Mouse (Mus musculus): ENCODE results near the gene Tex9. TPM values are rescaled to one million over a fixed set of nuclear protein-coding genes. Genes with fewer than 3 reads are reported as not detected.
"Not testable (repeated sequence)": the region's sequence is repeated elsewhere in the genome, so short reads cannot be mapped to it uniquely, and the experiment has no call there.

The Tex9 gene
- polyA plus RNA-seq, 1 experiment from 2014 or later = 6.2 TPM

- peaks cover 97% of the 10 kb centered on the region for H3K36me3 ChIP-seq
- not testable (repeated sequence) for ATAC-seq (ENCODE audit: low read depth); H3K4me3 ChIP-seq (replicated peaks)
These were observed 37.7 kb downstream of the Tex9 start for GRCm38 (mm10) chr9:72454281-72454680.

GRCm38 (mm10) chr9:72451111-72451510 is 40.9 kb downstream of the Tex9 start:
- H3K4me1 ChIP-seq (replicated peaks) = peaks cover 53% of the 10 kb centered on the region
- WGBS (ENCODE audit: insufficient replicate concordance) = 21% methylated on average over 6 of the region's 6 CpGs
- no peak overlapping the region for H3K4me3 ChIP-seq (replicated peaks)
- peaks cover 98% of the 10 kb centered on the region for H3K36me3 ChIP-seq
- H3K27me3 ChIP-seq = no peaks in the 10 kb centered on the region
- ATAC-seq (ENCODE audit: low read depth) = no peak
- H3K4me2 ChIP-seq = no peak overlapping the region
- H3K9me3 ChIP-seq (replicated peaks) = no peaks in the 10 kb centered on the region
- H3K9ac ChIP-seq = no peak overlapping the region
- H3K27ac ChIP-seq = no peak overlapping the region
- no peak for DNase-seq

More at GRCm38 (mm10) chr9:72454281-72454680, 37.7 kb downstream of the Tex9 start:
- not testable (repeated sequence) for H3K27ac ChIP-seq; H3K4me2 ChIP-seq; H3K27me3 ChIP-seq; H3K9me3 ChIP-seq (replicated peaks); DNase-seq; H3K9ac ChIP-seq
- peaks cover 22% of the 10 kb centered on the region for H3K4me1 ChIP-seq (replicated peaks)

- H3K9ac ChIP-seq = no peak overlapping the region
- H3K36me3 ChIP-seq = peaks cover 99% of the 10 kb centered on the region
- no peak overlapping the region for H3K4me3 ChIP-seq (replicated peaks)
- peaks cover 55% of the 10 kb centered on the region for H3K4me1 ChIP-seq (replicated peaks)
- H3K27me3 ChIP-seq = no peaks in the 10 kb centered on the region
- no peak for ATAC-seq (ENCODE audit: low read depth)
- DNase-seq = no peak
- H3K4me2 ChIP-seq = no peak overlapping the region
- H3K9me3 ChIP-seq (replicated peaks) = no peaks in the 10 kb centered on the region
- WGBS (ENCODE audit: insufficient replicate concordance) = 82% methylated on average over 1 of the region's 1 CpGs
- H3K27ac ChIP-seq = peak overlapping the region; percentile 37; the same call in 1 of the 2 replicates
These were observed 41.6 kb downstream of the Tex9 start for GRCm38 (mm10) chr9:72450363-72450762.

GRCm38 (mm10) chr9:72449841-72450240 is 42.2 kb downstream of the Tex9 start:
- H3K36me3 ChIP-seq = peaks cover 99% of the 10 kb centered on the region

GRCm38 (mm10) chr9:72449367-72449766 is 42.6 kb downstream of the Tex9 start:
- WGBS (ENCODE audit: insufficient replicate concordance) = 38% methylated on average over 7 of the region's 7 CpGs
- Histone ChIP-seq H3K4me2 (peak overlapping the region; percentile 62), H3K9ac (peak overlapping the region; percentile 53), H3K27me3 (no peaks in the 10 kb centered on the region), H3K27ac (peak overlapping the region; percentile 40), H3K4me3 (replicated peaks) (peak overlapping the region; percentile 42), H3K4me1 (replicated peaks) (peaks cover 55% of the 10 kb centered on the region), H3K36me3 (peaks cover 99% of the 10 kb centered on the region), H3K9me3 (replicated peaks) (no peaks in the 10 kb centered on the region)
- no peak for DNase-seq
- ATAC-seq (ENCODE audit: low read depth) = peak; percentile 71; the same call in 1 of the 2 replicates

More at GRCm38 (mm10) chr9:72449841-72450240, 42.2 kb downstream of the Tex9 start:
- Histone ChIP-seq H3K4me3 (replicated peaks) (peak overlapping the region; percentile 42), H3K9ac (0 out of 2 replicates have a peak overlapping the region, but pooled peaks have one; percentile 53), H3K4me2 (peak overlapping the region; percentile 62), H3K27me3 (no peaks in the 10 kb centered on the region), H3K9me3 (replicated peaks) (no peaks in the 10 kb centered on the region), H3K4me1 (replicated peaks) (peaks cover 55% of the 10 kb centered on the region), H3K27ac (peak overlapping the region; percentile 40)
- WGBS (ENCODE audit: insufficient replicate concordance) = 65% methylated on average over 2 of the region's 2 CpGs
- DNase-seq = no peak
- ATAC-seq (ENCODE audit: low read depth) = no peak; the same call in 1 of the 2 replicates

GRCm38 (mm10) chr9:72448026-72448425 is 44.0 kb downstream of the Tex9 start:
- Histone ChIP-seq H3K9me3 (replicated peaks) (no peaks in the 10 kb centered on the region), H3K4me2 (peak overlapping the region; percentile 62; the same call in 1 of the 2 replicates), H3K9ac (no peak overlapping the region), H3K4me1 (replicated peaks) (peaks cover 62% of the 10 kb centered on the region), H3K36me3 (peaks cover 98% of the 10 kb centered on the region), H3K27me3 (no peaks in the 10 kb centered on the region), H3K27ac (peak overlapping the region; percentile 35; the same call in 1 of the 2 replicates), H3K4me3 (replicated peaks) (no peak overlapping the region)
- ATAC-seq (ENCODE audit: low read depth) (no peak), DNase-seq (no peak)
- 53% methylated on average over 8 of the region's 8 CpGs for WGBS (ENCODE audit: insufficient replicate concordance)

GRCm38 (mm10) chr9:72441927-72442715 is 49.9 kb downstream of the Tex9 start:
- Histone ChIP-seq H3K27me3 (no peaks in the 10 kb centered on the region), H3K4me2 (peak overlapping the region; percentile 89), H3K27ac (peak overlapping the region; percentile 98), H3K36me3 (peaks cover 48% of the 10 kb centered on the region), H3K4me3 (replicated peaks) (peak overlapping the region; percentile 82), H3K9ac (peak overlapping the region; percentile 63), H3K4me1 (replicated peaks) (peaks cover 57% of the 10 kb centered on the region), H3K9me3 (replicated peaks) (no peaks in the 10 kb centered on the region)
- ATAC-seq (ENCODE audit: low read depth) (no peak), DNase-seq (no peak)
- WGBS (ENCODE audit: insufficient replicate concordance) = 46% methylated on average over 10 of the region's 10 CpGs

- ATAC-seq (ENCODE audit: low read depth) = peak; percentile 70
- Histone ChIP-seq H3K4me3 (replicated peaks) (peak overlapping the region; percentile 82), H3K36me3 (peaks cover 39% of the 10 kb centered on the region), H3K9ac (peak overlapping the region; percentile 63), H3K27ac (peak overlapping the region; percentile 98), H3K27me3 (no peaks in the 10 kb centered on the region), H3K4me2 (peak overlapping the region; percentile 89), H3K9me3 (replicated peaks) (no peaks in the 10 kb centered on the region), H3K4me1 (replicated peaks) (peaks cover 53% of the 10 kb centered on the region)
- DNase-seq = peak; percentile 75
- 21% methylated on average over 8 of the region's 8 CpGs for WGBS (ENCODE audit: insufficient replicate concordance)
These were observed 50.8 kb downstream of the Tex9 start for GRCm38 (mm10) chr9:72440948-72441926.

- Histone ChIP-seq H3K4me3 (replicated peaks) (peak overlapping the region; percentile 82), H3K27me3 (no peaks in the 10 kb centered on the region), H3K27ac (peak overlapping the region; percentile 98), H3K9ac (peak overlapping the region; percentile 86), H3K9me3 (replicated peaks) (no peaks in the 10 kb centered on the region), H3K4me2 (peak overlapping the region; percentile 89), H3K36me3 (peaks cover 30% of the 10 kb centered on the region), H3K4me1 (replicated peaks) (peaks cover 58% of the 10 kb centered on the region)
- DNase-seq (no peak), ATAC-seq (ENCODE audit: low read depth) (no peak)
- WGBS (ENCODE audit: insufficient replicate concordance) = 40% methylated on average over 4 of the region's 4 CpGs
These were observed 51.7 kb downstream of the Tex9 start for GRCm38 (mm10) chr9:72440358-72440757.

- DNase-seq (no peak), ATAC-seq (ENCODE audit: low read depth) (no peak)
- Histone ChIP-seq H3K27ac (peak overlapping the region; percentile 98), H3K9me3 (replicated peaks) (no peaks in the 10 kb centered on the region), H3K4me1 (replicated peaks) (peaks cover 68% of the 10 kb centered on the region), H3K9ac (peak overlapping the region; percentile 86), H3K36me3 (peaks cover 15% of the 10 kb centered on the region), H3K4me2 (peak overlapping the region; percentile 89), H3K4me3 (replicated peaks) (peak overlapping the region; percentile 82), H3K27me3 (no peaks in the 10 kb centered on the region)
- WGBS (ENCODE audit: insufficient replicate concordance) = 3% methylated on average over 9 of the region's 9 CpGs
These were observed 53.3 kb downstream of the Tex9 start for GRCm38 (mm10) chr9:72438749-72439148.

All from liver, embryonic 13.5 days (tissue).